Mouse (Mus musculus) thymus, postnatal 4 days (tissue): ENCODE data around the gene Zranb1.

ENCODE experiments used
- DNase-seq: peaks from one replicate; pipeline ENCODE4 v3.0.0; 2021

The Zranb1 gene

GRCm38 (mm10) chr7:132930055-132930454, 887 bp upstream of the Zranb1 start:
- DNase-seq = peak; percentile 19

GRCm38 (mm10) chr7:132931560-132932351, 814 bp downstream of the Zranb1 start:
- DNase-seq = no peak

- no peak for DNase-seq
Measured at GRCm38 (mm10) chr7:132933331-132933730, 2.4 kb downstream of the Zranb1 start.

GRCm38 (mm10) chr7:132934743-132935142, 3.8 kb downstream of the Zranb1 start:
- no peak for DNase-seq

GRCm38 (mm10) chr7:132939118-132939517, 8.2 kb downstream of the Zranb1 start:
- no peak for DNase-seq

GRCm38 (mm10) chr7:132940569-132940968, 9.6 kb downstream of the Zranb1 start:
- no peak for DNase-seq

GRCm38 (mm10) chr7:132949968-132950367, 19.0 kb downstream of the Zranb1 start:
- DNase-seq = no peak

- no peak for DNase-seq
Measured at GRCm38 (mm10) chr7:132950613-132951012, 19.7 kb downstream of the Zranb1 start.

- no peak for DNase-seq
Measured at GRCm38 (mm10) chr7:132964395-132964794, 33.5 kb downstream of the Zranb1 start.

GRCm38 (mm10) chr7:132965707-132966106, 34.8 kb downstream of the Zranb1 start:
- DNase-seq = no peak

GRCm38 (mm10) chr7:132972079-132972478, 41.1 kb downstream of the Zranb1 start:
- DNase-seq = no peak

- no peak for DNase-seq
Measured at GRCm38 (mm10) chr7:132976079-132976478, 45.1 kb downstream of the Zranb1 start.

GRCm38 (mm10) chr7:132977981-132978380, 47.0 kb downstream of the Zranb1 start:
- DNase-seq = no peak

GRCm38 (mm10) chr7:132982639-132983038, 51.7 kb downstream of the Zranb1 start:
- DNase-seq = no peak

GRCm38 (mm10) chr7:132989839-132990238, 58.9 kb downstream of the Zranb1 start:
- no peak for DNase-seq

- DNase-seq = no peak
Measured at GRCm38 (mm10) chr7:132991240-132991900, 60.4 kb downstream of the Zranb1 start.

GRCm38 (mm10) chr7:132992967-132993615, 62.1 kb downstream of the Zranb1 start:
- DNase-seq = no peak

GRCm38 (mm10) chr7:132994120-132994519, 63.2 kb downstream of the Zranb1 start:
- DNase-seq = peak; percentile 27

GRCm38 (mm10) chr7:132994628-132995191, 63.8 kb downstream of the Zranb1 start:
- no peak for DNase-seq

- DNase-seq = peak; percentile 31
Measured at GRCm38 (mm10) chr7:132996391-132996790, 65.4 kb downstream of the Zranb1 start.

- no peak for DNase-seq
Measured at GRCm38 (mm10) chr7:132998639-132999038, 67.7 kb downstream of the Zranb1 start.

- no peak for DNase-seq
Measured at GRCm38 (mm10) chr7:132999061-132999460, 68.1 kb downstream of the Zranb1 start.

GRCm38 (mm10) chr7:133001388-133001787, 70.4 kb downstream of the Zranb1 start:
- no peak for DNase-seq
